Mouse (Mus musculus) urinary bladder, postnatal 14 days (tissue): ENCODE data around the gene Myadml2.
"Not testable (repeated sequence)": the region's sequence is repeated elsewhere in the genome, so short reads cannot be mapped to it uniquely, and the experiment has no call there.

Experiments
- DNase-seq: peaks from one replicate; pipeline ENCODE4 v3.0.0; 2021; ENCODE audit warnings: low spot score

Myadml2 gene

GRCm38 (mm10) chr11:120648001-120648476, at the start of gene Myadml2:
Myadml2 (minus strand) TSS chr11:120648158.
- no peak for DNase-seq

GRCm38 (mm10) chr11:120697741-120698140, 49.8 kb upstream of the Myadml2 start:
- peak; percentile 66 for DNase-seq

- DNase-seq, result no peak
Measured at GRCm38 (mm10) chr11:120696568-120696967, 48.6 kb upstream of the Myadml2 start.

- no peak for DNase-seq
Measured at GRCm38 (mm10) chr11:120695641-120696040, 47.7 kb upstream of the Myadml2 start.

GRCm38 (mm10) chr11:120695184-120695583, 47.2 kb upstream of the Myadml2 start:
- no peak for DNase-seq

- no peak for DNase-seq
Measured at GRCm38 (mm10) chr11:120693461-120693860, 45.5 kb upstream of the Myadml2 start.

GRCm38 (mm10) chr11:120692471-120693011, 44.6 kb upstream of the Myadml2 start:
- no peak for DNase-seq

- no peak for DNase-seq
Measured at GRCm38 (mm10) chr11:120689365-120689764, 41.4 kb upstream of the Myadml2 start.

- DNase-seq, result peak; percentile 43
Measured at GRCm38 (mm10) chr11:120686650-120687272, 38.8 kb upstream of the Myadml2 start.

GRCm38 (mm10) chr11:120684660-120685059, 36.7 kb upstream of the Myadml2 start:
- no peak for DNase-seq

- no peak for DNase-seq
Measured at GRCm38 (mm10) chr11:120684086-120684485, 36.1 kb upstream of the Myadml2 start.

- DNase-seq, result no peak
Measured at GRCm38 (mm10) chr11:120683536-120683935, 35.6 kb upstream of the Myadml2 start.

GRCm38 (mm10) chr11:120682683-120683082, 34.7 kb upstream of the Myadml2 start:
- no peak for DNase-seq

- peak; percentile 35 for DNase-seq
Measured at GRCm38 (mm10) chr11:120679909-120680308, 32.0 kb upstream of the Myadml2 start.

- DNase-seq, result no peak
Measured at GRCm38 (mm10) chr11:120676951-120677350, 29.0 kb upstream of the Myadml2 start.

- not testable (repeated sequence) for DNase-seq
Measured at GRCm38 (mm10) chr11:120675875-120676274, 27.9 kb upstream of the Myadml2 start.

GRCm38 (mm10) chr11:120673594-120674122, 25.7 kb upstream of the Myadml2 start:
- no peak for DNase-seq

GRCm38 (mm10) chr11:120672687-120673593, 25.0 kb upstream of the Myadml2 start, which contains the start of gene Aspscr1:
Aspscr1 (plus strand) TSS chr11:120672973.
- peak; percentile 97 for DNase-seq

GRCm38 (mm10) chr11:120666617-120667016, 18.7 kb upstream of the Myadml2 start:
- DNase-seq, result no peak

- peak; percentile 53 for DNase-seq
Measured at GRCm38 (mm10) chr11:120665406-120665805, 17.4 kb upstream of the Myadml2 start.

- no peak for DNase-seq
Measured at GRCm38 (mm10) chr11:120663714-120664113, 15.8 kb upstream of the Myadml2 start.

GRCm38 (mm10) chr11:120662759-120663158, 14.8 kb upstream of the Myadml2 start:
- DNase-seq, result no peak
